Mouse (Mus musculus) kidney, postnatal 36 days (tissue): ENCODE data around the gene Tmem140.

Experiments used
- DNase-seq, 2 experiments: peaks; one replicate each; pipeline ENCODE4 v3.0.0; 2021 to 2022; ENCODE audit warnings: mixed read lengths in 2 of 2

Tmem140 gene

GRCm38 (mm10) chr6:34909631-34910345 is 46.8 kb downstream of the Tmem140 start:
- DNase-seq, result peak in 1 of 2 experiments; percentile 48

GRCm38 (mm10) chr6:34910371-34911219 is 47.6 kb downstream of the Tmem140 start, which contains the start of gene Wdr91:
Gene Wdr91 (minus strand): TSS chr6:34910876.
- peak; percentile 94 to 99 for DNase-seq

GRCm38 (mm10) chr6:34913341-34914040 is 50.5 kb downstream of the Tmem140 start:
- DNase-seq, result no peak

GRCm38 (mm10) chr6:34914462-34914861 is 51.5 kb downstream of the Tmem140 start:
- DNase-seq, result no peak

GRCm38 (mm10) chr6:34919146-34919545 is 56.2 kb downstream of the Tmem140 start:
- no peak for DNase-seq

GRCm38 (mm10) chr6:34919956-34920355 is 57.0 kb downstream of the Tmem140 start, which contains the start of gene Stra8:
Gene Stra8 (plus strand): TSS chr6:34920163.
- DNase-seq, result no peak

- no peak for DNase-seq
Observed at GRCm38 (mm10) chr6:34920631-34921030, 57.7 kb downstream of the Tmem140 start.

- peak; percentile 71 to 73 for DNase-seq
Observed at GRCm38 (mm10) chr6:34921941-34922340, 59.0 kb downstream of the Tmem140 start.
